Mouse (Mus musculus) stomach, embryonic 15.5 days (tissue): ENCODE data around the gene Plcb3. TPM values are rescaled to one million over a fixed set of nuclear protein-coding genes. Genes with fewer than 3 reads are reported as not detected.

ENCODE experiments used
- ATAC-seq: fragments of 200-750 bp; cut with Nextera tagmentation; 2 replicates; pipeline ENCODE4 v1.8.0; 2017; ENCODE audit warnings: low read depth, moderate number of reproducible peaks, moderate TSS enrichment; ENCODE audit not compliant: insufficient read depth, low FRiP score
- H3K27ac ChIP-seq: fragments of 300-500 bp; sonication (generic); 2 replicates; pipeline ENCODE4 v1.5.1; 2015; ENCODE audit warnings: mild to moderate bottlenecking, inconsistent platforms
- H3K27me3 ChIP-seq: fragments of 300-500 bp; sonication (generic); replicated peaks from 2 replicates; pipeline ENCODE4 v1.6.1; 2015; ENCODE audit warnings: inconsistent platforms
- H3K36me3 ChIP-seq: fragments of 300-500 bp; sonication (generic); 2 replicates; pipeline ENCODE4 v1.6.1; 2015; ENCODE audit warnings: inconsistent platforms
- H3K4me1 ChIP-seq: fragments of 300-500 bp; sonication (generic); 2 replicates; pipeline ENCODE4 v1.6.1; 2015; ENCODE audit warnings: inconsistent platforms
- H3K4me2 ChIP-seq: fragments of 300-500 bp; sonication (generic); 2 replicates; pipeline ENCODE4 v1.6.1; 2015; ENCODE audit warnings: mild to moderate bottlenecking, inconsistent platforms
- H3K4me3 ChIP-seq: fragments of 300-500 bp; sonication (generic); replicated peaks from 2 replicates; pipeline ENCODE4 v1.5.1; 2015; ENCODE audit warnings: inconsistent platforms
- H3K9ac ChIP-seq: fragments of 300-500 bp; sonication (generic); 2 replicates; pipeline ENCODE4 v1.6.1; 2015; ENCODE audit warnings: inconsistent platforms
- H3K9me3 ChIP-seq: fragments of 300-500 bp; sonication (generic); 2 replicates; pipeline ENCODE4 v1.6.1; 2016; ENCODE audit warnings: inconsistent platforms
- WGBS: fragments of 180-500 bp; shearing (Covaris S2); methylation state at CpG from one replicate; pipeline ENCODE4 v1.1.7; 2015; 5-methylcytosine and 5-hydroxymethylcytosine counted together
- polyA plus RNA-seq: library from polyadenylated mRNA; unstranded; fragments of >200 nt; fragmentation: Nextera tagmentation; extraction: Ambion mirVana; gene quantifications from 2 replicates; pipeline ENCODE4 v1.2.1, GENCODE M21; 2015

The Plcb3 gene
- polyA plus RNA-seq, 1 experiment from 2014 or later, result 81.3 TPM

GRCm38 (mm10) chr19:6977759-6978638 lies 1.7 kb upstream of the Plcb3 start:
- ATAC-seq, result no peak
- no peaks in the 10 kb centered on the region for H3K9me3 ChIP-seq
- peak overlapping the region; percentile 89 for H3K4me2 ChIP-seq
- H3K27me3 ChIP-seq, result no peaks in the 10 kb centered on the region
- H3K9ac ChIP-seq, result 0 out of 2 replicates have a peak overlapping the region, but pooled peaks have one; percentile 1
- H3K4me3 ChIP-seq, result peak overlapping the region; percentile 75
- peaks cover 11% of the 10 kb centered on the region; the same call in 1 of the 2 replicates for H3K36me3 ChIP-seq
- peak overlapping the region; percentile 1; the same call in 1 of the 2 replicates for H3K27ac ChIP-seq
- 71% methylated on average over 13 of the region's 13 CpGs for WGBS
- peaks cover 42% of the 10 kb centered on the region for H3K4me1 ChIP-seq

DNA sequence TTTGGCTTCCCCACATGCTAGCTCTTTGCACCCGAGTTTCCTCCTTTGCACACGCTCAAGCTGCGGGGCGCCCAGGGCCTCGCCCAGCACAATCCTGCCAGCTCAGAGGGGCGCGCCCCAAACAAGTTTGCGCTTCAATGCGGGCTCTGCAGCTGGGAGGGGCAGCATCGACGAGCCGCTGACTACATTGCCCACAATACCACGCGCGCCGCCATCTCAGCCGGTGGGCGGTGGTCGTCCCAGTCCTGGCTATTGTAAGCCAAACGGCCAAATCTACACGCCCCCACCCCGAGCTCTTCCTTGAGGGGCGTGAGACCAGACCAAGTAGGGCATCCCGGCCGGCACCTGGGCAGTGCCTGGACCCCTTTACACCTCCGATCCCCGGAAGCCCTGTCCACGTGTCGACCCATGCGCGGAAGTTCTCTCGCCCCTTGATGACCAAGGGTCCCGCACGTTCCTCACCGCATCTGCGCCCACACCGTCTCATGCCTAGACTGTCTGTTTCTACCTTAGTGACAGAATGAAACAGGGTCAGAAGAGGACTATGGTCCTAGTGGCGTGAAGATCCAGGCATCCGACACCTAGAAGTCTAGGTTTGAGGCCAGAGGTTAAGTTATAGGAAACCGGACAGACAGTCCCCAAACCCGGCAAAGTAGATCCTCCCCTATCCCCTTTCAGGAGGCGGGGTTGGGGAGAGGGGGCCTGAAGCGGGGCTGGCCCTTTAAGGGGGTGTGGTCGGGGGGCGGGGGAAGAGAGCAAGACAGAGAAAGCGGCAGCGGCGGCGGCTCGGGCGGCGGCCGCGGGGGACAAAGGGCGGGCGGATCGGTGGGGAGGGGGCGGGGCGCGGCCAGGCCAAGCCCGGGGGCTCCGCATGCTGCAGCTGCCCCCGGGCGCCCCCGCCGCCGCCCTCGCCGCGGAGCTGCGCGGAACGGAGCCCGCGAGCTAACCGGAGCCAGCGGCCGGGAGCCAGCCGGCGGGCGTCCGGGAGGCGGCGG lies 1.8 kb downstream of the Plcb3 start, which contains the start of gene Ppp1r14b:
Gene Ppp1r14b (plus strand): TSS at position 758 of the 995 bp plus-strand sequence.
- under 1% methylated on average over 81 of the region's 84 CpGs for WGBS
- Histone ChIP-seq H3K4me1 (peaks cover 64% of the 10 kb centered on the region), H3K9ac (peak within 1 kb of the TSS; percentile 68), H3K9me3 (no peaks in the 10 kb centered on the region), H3K27me3 (no peaks in the 10 kb centered on the region), H3K4me2 (peak within 1 kb of the TSS; percentile 68), H3K36me3 (0 out of 2 replicates have a peak, but pooled peaks cover 6% of the 10 kb centered on the region), H3K4me3 (peak within 1 kb of the TSS; percentile 64), H3K27ac (peak within 1 kb of the TSS; percentile 94)
- ATAC-seq, result peak; percentile 57

- Histone ChIP-seq H3K4me1 (peaks cover 60% of the 10 kb centered on the region), H3K27ac (peak overlapping the region; percentile 77), H3K4me3 (peak overlapping the region; percentile 64), H3K9me3 (no peaks in the 10 kb centered on the region), H3K27me3 (no peaks in the 10 kb centered on the region), H3K4me2 (peak overlapping the region; percentile 68), H3K9ac (no peak overlapping the region), H3K36me3 (0 out of 2 replicates have a peak, but pooled peaks cover 6% of the 10 kb centered on the region)
- 31% methylated on average over 12 of the region's 12 CpGs for WGBS
- ATAC-seq, result no peak
Measured at GRCm38 (mm10) chr19:6973581-6974190, 2.6 kb downstream of the Plcb3 start.

- H3K9ac ChIP-seq, result no peak overlapping the region
Measured at GRCm38 (mm10) chr19:6972247-6972917, 3.9 kb downstream of the Plcb3 start.

DNA sequence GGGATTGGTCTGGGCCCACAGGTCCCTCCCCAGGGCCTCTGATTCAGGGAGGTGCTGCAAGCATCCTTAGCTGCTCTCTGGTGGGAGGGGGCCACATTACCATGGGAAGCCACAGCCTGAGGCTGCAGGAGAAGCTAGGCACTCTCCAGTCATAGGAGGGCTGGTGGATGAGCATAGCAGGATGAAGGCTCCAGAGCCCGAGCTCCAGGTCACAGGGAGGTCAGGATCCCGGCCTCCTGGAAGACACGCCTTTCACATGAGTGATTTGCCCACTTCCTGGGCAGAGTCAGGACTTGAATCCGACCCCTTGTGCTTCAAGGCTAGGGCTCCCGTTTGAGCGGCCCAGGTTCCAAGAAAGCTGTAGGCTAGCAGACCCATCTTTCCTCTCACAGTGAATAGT lies 4.6 kb downstream of the Plcb3 start:
- H3K4me3 ChIP-seq, result no peak overlapping the region
- peak overlapping the region; percentile 49; the same call in 1 of the 2 replicates for H3K27ac ChIP-seq
- peaks cover 5% of the 10 kb centered on the region for H3K36me3 ChIP-seq
- peaks cover 58% of the 10 kb centered on the region for H3K4me1 ChIP-seq
- no peaks in the 10 kb centered on the region for H3K27me3 ChIP-seq
- H3K9me3 ChIP-seq, result no peaks in the 10 kb centered on the region
- H3K9ac ChIP-seq, result peak overlapping the region; percentile 0; the same call in 1 of the 2 replicates
- no peak for ATAC-seq
- WGBS, result 34% methylated on average over 6 of the region's 6 CpGs
- H3K4me2 ChIP-seq, result no peak overlapping the region

More at GRCm38 (mm10) chr19:6972247-6972917, 3.9 kb downstream of the Plcb3 start:
- H3K4me3 ChIP-seq, result no peak overlapping the region
- no peak overlapping the region for H3K4me2 ChIP-seq
- no peak for ATAC-seq
- no peaks in the 10 kb centered on the region for H3K9me3 ChIP-seq
- 75% methylated on average over 13 of the region's 13 CpGs for WGBS
- no peaks in the 10 kb centered on the region for H3K27me3 ChIP-seq
- H3K36me3 ChIP-seq, result no peaks in the 10 kb centered on the region
- peaks cover 61% of the 10 kb centered on the region for H3K4me1 ChIP-seq
- H3K27ac ChIP-seq, result peak overlapping the region; percentile 9; the same call in 1 of the 2 replicates

- H3K36me3 ChIP-seq, result peaks cover 15% of the 10 kb centered on the region
- peaks cover 48% of the 10 kb centered on the region for H3K4me1 ChIP-seq
- peak overlapping the region; percentile 49 for H3K27ac ChIP-seq
- 28% methylated on average over 11 of the region's 11 CpGs for WGBS
- peak overlapping the region; percentile 81 for H3K4me2 ChIP-seq
- 0 out of 2 replicates have a peak overlapping the region, but pooled peaks have one; percentile 5 for H3K9ac ChIP-seq
- H3K27me3 ChIP-seq, result no peaks in the 10 kb centered on the region
- no peaks in the 10 kb centered on the region for H3K9me3 ChIP-seq
- ATAC-seq, result no peak
- H3K4me3 ChIP-seq, result peak overlapping the region; percentile 69; the same call in 1 of the 2 replicates
Measured at GRCm38 (mm10) chr19:6970460-6971085, 5.7 kb downstream of the Plcb3 start.

DNA sequence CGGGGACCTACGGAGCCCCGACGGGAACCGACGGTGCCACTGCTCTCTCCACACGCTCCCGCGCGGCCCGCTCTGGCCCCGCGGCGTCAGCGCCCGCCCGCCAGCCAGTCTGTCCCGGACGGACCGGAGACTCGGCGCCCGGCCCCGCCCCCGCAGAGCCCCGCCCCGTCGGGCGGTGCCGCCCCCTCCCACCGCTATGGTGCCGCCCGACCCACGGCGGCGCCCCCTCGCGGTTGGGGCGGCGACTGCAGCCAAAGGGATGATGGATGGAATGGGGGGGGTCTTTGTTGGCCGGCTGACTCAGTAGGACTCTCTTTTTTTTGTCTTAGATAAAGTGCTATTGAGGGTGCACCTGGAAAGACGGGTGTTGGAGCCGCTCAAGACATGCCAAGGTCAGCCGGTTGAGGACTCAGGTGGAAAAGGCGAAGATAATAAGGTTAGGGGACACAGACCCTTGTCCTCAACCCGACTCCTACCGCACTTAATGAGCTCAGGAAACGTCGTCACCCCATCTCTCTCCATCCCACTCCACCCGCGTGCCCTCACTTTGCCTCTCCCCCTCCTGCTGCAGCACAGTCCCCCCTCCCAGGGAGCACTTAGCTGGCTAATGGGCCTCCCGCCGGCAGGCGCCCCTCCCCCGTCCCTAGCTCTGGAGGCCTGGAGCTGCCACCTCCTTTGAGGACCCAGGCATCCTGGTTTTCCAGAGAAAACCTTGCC lies 6.4 kb downstream of the Plcb3 start:
- Histone ChIP-seq H3K9me3 (no peaks in the 10 kb centered on the region), H3K4me3 (peak overlapping the region; percentile 69), H3K9ac (peak overlapping the region; percentile 45), H3K4me2 (peak overlapping the region; percentile 81), H3K4me1 (peaks cover 48% of the 10 kb centered on the region), H3K27me3 (no peaks in the 10 kb centered on the region), H3K36me3 (peaks cover 22% of the 10 kb centered on the region), H3K27ac (peak overlapping the region; percentile 62)
- 1% methylated on average over 53 of the region's 55 CpGs for WGBS
- ATAC-seq, result peak; percentile 65

GRCm38 (mm10) chr19:6969291-6969664 lies 7.0 kb downstream of the Plcb3 start:
- no peak for ATAC-seq
- H3K27me3 ChIP-seq, result no peaks in the 10 kb centered on the region
- H3K4me1 ChIP-seq, result peaks cover 48% of the 10 kb centered on the region
- WGBS, result under 1% methylated on average over 20 of the region's 20 CpGs
- H3K27ac ChIP-seq, result peak overlapping the region; percentile 62
- H3K4me3 ChIP-seq, result peak overlapping the region; percentile 69
- peaks cover 28% of the 10 kb centered on the region for H3K36me3 ChIP-seq
- H3K9me3 ChIP-seq, result no peaks in the 10 kb centered on the region
- peak overlapping the region; percentile 45 for H3K9ac ChIP-seq
- peak overlapping the region; percentile 81 for H3K4me2 ChIP-seq

GRCm38 (mm10) chr19:6968491-6969271 lies 7.6 kb downstream of the Plcb3 start:
- no peaks in the 10 kb centered on the region for H3K27me3 ChIP-seq
- WGBS, result 9% methylated on average over 15 of the region's 15 CpGs
- peak overlapping the region; percentile 81 for H3K4me2 ChIP-seq
- peak overlapping the region; percentile 62 for H3K27ac ChIP-seq
- H3K4me3 ChIP-seq, result peak overlapping the region; percentile 69
- H3K9me3 ChIP-seq, result no peaks in the 10 kb centered on the region
- ATAC-seq, result peak; percentile 42; the same call in 1 of the 2 replicates
- H3K9ac ChIP-seq, result peak overlapping the region; percentile 45
- peaks cover 34% of the 10 kb centered on the region for H3K36me3 ChIP-seq
- peaks cover 46% of the 10 kb centered on the region for H3K4me1 ChIP-seq
